Mouse (Mus musculus) forebrain, embryonic 14.5 days (tissue): Measurements from ENCODE around the gene Pcca. TPM values are rescaled to one million over a fixed set of nuclear protein-coding genes. Genes with fewer than 3 reads are reported as not detected.

Experiments used
- ATAC-seq: fragments of 200-750 bp; cut with Nextera tagmentation; 2 replicates; pipeline ENCODE4 v1.8.0; 2017; ENCODE audit warnings: mild to moderate bottlenecking, moderate library complexity
- DNase-seq: peaks from one replicate; pipeline ENCODE4 v3.0.0-alpha.2; 2015; ENCODE audit warnings: low spot score
- H3K27ac ChIP-seq: fragments of 300-500 bp; sonication (generic); 2 replicates; pipeline ENCODE4 v1.5.1; 2014; ENCODE audit warnings: low read depth, mild to moderate bottlenecking, control low read depth, low read length, moderate library complexity
- H3K27me3 ChIP-seq: fragments of 300-500 bp; sonication (generic); replicated peaks from 2 replicates; pipeline ENCODE4 v1.6.1; 2014; ENCODE audit warnings: low read length, control low read depth, mixed read lengths; ENCODE audit not compliant: control insufficient read depth, insufficient read depth
- H3K36me3 ChIP-seq: fragments of 300-500 bp; sonication (generic); 2 replicates; pipeline ENCODE4 v1.6.1; 2014; ENCODE audit warnings: low read length, control low read depth; ENCODE audit not compliant: control insufficient read depth, insufficient read depth
- H3K4me1 ChIP-seq: fragments of 300-500 bp; sonication (generic); 2 replicates; pipeline ENCODE4 v1.6.1; 2014; ENCODE audit warnings: antibody characterized with exemption, low read length, control low read depth; ENCODE audit not compliant: control insufficient read depth, insufficient read depth
- H3K4me2 ChIP-seq: fragments of 300-500 bp; sonication (generic); 2 replicates; pipeline ENCODE4 v1.6.1; 2014; ENCODE audit warnings: mild to moderate bottlenecking, control low read depth, low read length
- H3K4me3 ChIP-seq: fragments of 300-500 bp; sonication (generic); 2 replicates; pipeline ENCODE4 v1.5.1; 2014; ENCODE audit warnings: low read depth, low read length, control low read depth
- H3K9ac ChIP-seq: fragments of 300-500 bp; sonication (generic); 2 replicates; pipeline ENCODE4 v1.6.1; 2014; ENCODE audit warnings: mild to moderate bottlenecking, low read length, control low read depth, moderate library complexity
- H3K9me3 ChIP-seq: fragments of 300-500 bp; sonication (generic); replicated peaks from 2 replicates; pipeline ENCODE4 v1.6.1; 2016; ENCODE audit warnings: low read length, control low read depth, mixed read lengths; ENCODE audit not compliant: control insufficient read depth
- WGBS: fragments of 180-500 bp; shearing (Covaris S2); extraction: QIAGEN DNeasy Blood & Tissue Kit; methylation state at CpG from one replicate; pipeline ENCODE4 v1.1.7; 2014; 5-methylcytosine and 5-hydroxymethylcytosine counted together
- polyA plus RNA-seq: library from polyadenylated mRNA; unstranded; fragments of >200 nt; fragmentation: Nextera tagmentation; extraction: Ambion mirVana; gene quantifications from 2 replicates; pipeline ENCODE4 v1.2.1, GENCODE M21; 2014

Gene Pcca
- polyA plus RNA-seq, 1 experiment from 2014 or later, result 25.0 TPM

GRCm38 (mm10) chr14:122755559-122755958, 221.4 kb downstream of the Pcca start:
- Histone ChIP-seq H3K4me3 (no peak overlapping the region), H3K4me2 (no peak overlapping the region), H3K9me3 (no peaks in the 10 kb centered on the region), H3K36me3 (no peaks in the 10 kb centered on the region), H3K27me3 (no peaks in the 10 kb centered on the region), H3K27ac (no peak overlapping the region), H3K4me1 (peaks cover 6% of the 10 kb centered on the region), H3K9ac (no peak overlapping the region)
- no peak for ATAC-seq
- 61% methylated on average over 13 of the region's 13 CpGs for WGBS
- peak; percentile 28 for DNase-seq

- H3K9me3 ChIP-seq, result no peaks in the 10 kb centered on the region
- H3K9ac ChIP-seq, result no peak overlapping the region
- H3K4me1 ChIP-seq, result peaks cover 8% of the 10 kb centered on the region
- no peak for DNase-seq
- H3K4me3 ChIP-seq, result no peak overlapping the region
- H3K27me3 ChIP-seq, result no peaks in the 10 kb centered on the region
- no peak overlapping the region for H3K27ac ChIP-seq
- H3K4me2 ChIP-seq, result no peak overlapping the region
- 100% methylated on average over 1 of the region's 1 CpGs for WGBS
- no peak for ATAC-seq
- no peaks in the 10 kb centered on the region for H3K36me3 ChIP-seq
Observed at GRCm38 (mm10) chr14:122756671-122757070, 222.5 kb downstream of the Pcca start.

- 16% methylated on average over 3 of the region's 3 CpGs for WGBS
- ATAC-seq, result peak; percentile 63; the same call in 1 of the 2 replicates
- Histone ChIP-seq H3K9me3 (no peaks in the 10 kb centered on the region), H3K27ac (no peak overlapping the region), H3K9ac (no peak overlapping the region), H3K36me3 (no peaks in the 10 kb centered on the region), H3K4me3 (no peak overlapping the region), H3K27me3 (no peaks in the 10 kb centered on the region), H3K4me1 (peaks cover 8% of the 10 kb centered on the region; the same call in 1 of the 2 replicates), H3K4me2 (no peak overlapping the region)
- peak; percentile 24 for DNase-seq
Observed at GRCm38 (mm10) chr14:122759890-122760289, 225.8 kb downstream of the Pcca start.

- ATAC-seq (0 out of 2 replicates have a peak, but pooled peaks have one; percentile 55), DNase-seq (peak; percentile 23)
- Histone ChIP-seq H3K36me3 (no peaks in the 10 kb centered on the region), H3K9ac (no peak overlapping the region), H3K27me3 (no peaks in the 10 kb centered on the region), H3K4me1 (peaks cover 8% of the 10 kb centered on the region; the same call in 1 of the 2 replicates), H3K4me2 (no peak overlapping the region), H3K27ac (no peak overlapping the region), H3K4me3 (no peak overlapping the region), H3K9me3 (no peaks in the 10 kb centered on the region)
Observed at GRCm38 (mm10) chr14:122760803-122761202, 226.7 kb downstream of the Pcca start.

- Histone ChIP-seq H3K27me3 (no peaks in the 10 kb centered on the region), H3K4me2 (no peak overlapping the region), H3K27ac (no peak overlapping the region), H3K4me1 (peaks cover 8% of the 10 kb centered on the region; the same call in 1 of the 2 replicates), H3K9me3 (no peaks in the 10 kb centered on the region), H3K4me3 (no peak overlapping the region), H3K9ac (no peak overlapping the region), H3K36me3 (no peaks in the 10 kb centered on the region)
- ATAC-seq (peak; percentile 50; the same call in 1 of the 2 replicates), DNase-seq (peak; percentile 68)
Observed at GRCm38 (mm10) chr14:122762603-122763002, 228.5 kb downstream of the Pcca start.

GRCm38 (mm10) chr14:122765951-122766350, 231.8 kb downstream of the Pcca start:
- WGBS, result 86% methylated on average over 2 of the region's 2 CpGs
- Histone ChIP-seq H3K36me3 (no peaks in the 10 kb centered on the region), H3K4me3 (no peak overlapping the region), H3K27ac (no peak overlapping the region), H3K9me3 (no peaks in the 10 kb centered on the region), H3K27me3 (no peaks in the 10 kb centered on the region), H3K9ac (no peak overlapping the region), H3K4me1 (0 out of 2 replicates have a peak, but pooled peaks cover 3% of the 10 kb centered on the region), H3K4me2 (no peak overlapping the region)
- DNase-seq (no peak), ATAC-seq (no peak)

- H3K36me3 ChIP-seq, result no peaks in the 10 kb centered on the region
- WGBS, result 94% methylated on average over 5 of the region's 5 CpGs
- H3K4me2 ChIP-seq, result no peak overlapping the region
- no peak overlapping the region for H3K9ac ChIP-seq
- H3K27ac ChIP-seq, result no peak overlapping the region
- no peaks in the 10 kb centered on the region for H3K27me3 ChIP-seq
- no peaks in the 10 kb centered on the region for H3K9me3 ChIP-seq
- 0 out of 2 replicates have a peak, but pooled peaks cover 3% of the 10 kb centered on the region for H3K4me1 ChIP-seq
- no peak for ATAC-seq
- DNase-seq, result no peak
- H3K4me3 ChIP-seq, result no peak overlapping the region
Observed at GRCm38 (mm10) chr14:122766448-122766847, 232.3 kb downstream of the Pcca start.

GRCm38 (mm10) chr14:122784701-122785100, 250.6 kb downstream of the Pcca start:
- Histone ChIP-seq H3K9ac (no peak overlapping the region), H3K4me1 (no peaks in the 10 kb centered on the region), H3K27me3 (no peaks in the 10 kb centered on the region), H3K4me2 (no peak overlapping the region), H3K4me3 (no peak overlapping the region), H3K36me3 (no peaks in the 10 kb centered on the region), H3K27ac (no peak overlapping the region), H3K9me3 (no peaks in the 10 kb centered on the region)
- WGBS, result 89% methylated on average over 4 of the region's 4 CpGs
- ATAC-seq (no peak), DNase-seq (no peak)

- WGBS, result 84% methylated on average over 2 of the region's 2 CpGs
- DNase-seq, result no peak
- Histone ChIP-seq H3K4me2 (no peak overlapping the region), H3K4me1 (no peaks in the 10 kb centered on the region; the same call in 1 of the 2 replicates), H3K9ac (no peak overlapping the region), H3K9me3 (no peaks in the 10 kb centered on the region), H3K27me3 (no peaks in the 10 kb centered on the region), H3K27ac (no peak overlapping the region), H3K36me3 (no peaks in the 10 kb centered on the region), H3K4me3 (no peak overlapping the region)
- no peak for ATAC-seq
Observed at GRCm38 (mm10) chr14:122788199-122788598, 254.1 kb downstream of the Pcca start.
